Mouse (Mus musculus) erythroblast, embryonic 14.5 days (primary cell): ENCODE measurements around the gene St6galnac3.

Experiments
- GATA1 ChIP-seq: IDR thresholded peaks from 2 replicates; pipeline ENCODE4 v1.6.1; 2012; ENCODE audit warnings: low read length, inconsistent platforms, mixed read lengths
- TAL1 ChIP-seq: IDR thresholded peaks from 3 replicates; pipeline ENCODE4 v1.6.1; 2012; ENCODE audit warnings: low read length, inconsistent platforms, mixed read lengths

DNA sequence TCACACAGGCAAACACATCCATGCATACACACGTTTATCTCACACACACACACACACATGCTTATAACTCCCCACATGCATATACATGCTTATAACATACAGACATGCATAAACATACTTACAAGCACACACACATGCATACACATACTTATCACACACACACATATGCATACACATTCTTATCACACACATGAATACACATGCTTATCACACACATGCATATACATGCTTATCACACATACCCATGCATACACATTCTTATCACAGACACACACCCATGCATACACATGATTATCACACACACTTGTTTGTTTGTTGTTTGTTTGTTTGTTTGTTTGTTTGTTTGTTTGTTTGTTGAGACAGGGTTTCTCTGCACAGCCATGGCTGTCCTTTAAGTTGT lies 40.1 kb downstream of the St6galnac3 start:
- TF ChIP-seq TAL1 (peak; percentile 82), GATA1 (peak; percentile 74)
